Mouse (Mus musculus): ENCODE measurements around the gene Eif3c.

The Eif3c gene

DNA sequence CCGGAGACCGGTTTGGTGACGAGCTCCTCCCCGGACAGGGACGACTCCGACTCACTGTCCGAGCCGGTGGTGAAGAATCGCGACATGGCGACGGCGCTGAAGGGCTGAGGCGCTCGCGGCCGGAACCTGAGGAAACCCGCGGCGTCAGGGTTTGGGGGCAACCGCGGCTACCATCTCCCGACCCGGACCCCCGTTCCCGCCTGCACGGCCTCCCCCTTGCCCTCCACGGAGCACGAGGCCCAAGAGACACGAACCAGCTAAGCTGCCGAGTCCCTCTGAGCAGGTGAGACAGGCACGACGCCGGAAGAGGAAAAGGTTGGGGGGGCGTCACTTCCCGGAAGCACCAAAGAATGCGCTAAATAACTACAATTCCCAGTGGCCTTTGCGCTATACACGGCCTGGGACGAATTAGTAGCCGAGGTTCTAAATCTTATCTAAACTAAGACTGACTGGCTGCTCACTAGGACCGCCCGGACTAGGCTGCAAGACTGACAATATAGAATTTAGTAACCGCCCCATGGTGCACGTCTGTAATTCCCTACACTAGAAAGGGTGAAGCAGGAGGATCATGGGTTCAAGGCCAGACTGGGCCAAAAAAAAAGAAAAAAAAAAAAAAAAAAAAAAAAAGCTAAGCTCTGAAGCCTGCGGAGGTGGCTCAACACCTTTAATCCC, at the start of gene Eif3c:
Gene Eif3c (minus strand): TSS at position 318 of the 672 bp plus-strand sequence.
- peak; percentile 84 for DNase-seq

GRCm38 (mm10) chr7:126612736-126613135, 46.5 kb upstream of the Eif3c start:
- DNase-seq, result no peak

DNA sequence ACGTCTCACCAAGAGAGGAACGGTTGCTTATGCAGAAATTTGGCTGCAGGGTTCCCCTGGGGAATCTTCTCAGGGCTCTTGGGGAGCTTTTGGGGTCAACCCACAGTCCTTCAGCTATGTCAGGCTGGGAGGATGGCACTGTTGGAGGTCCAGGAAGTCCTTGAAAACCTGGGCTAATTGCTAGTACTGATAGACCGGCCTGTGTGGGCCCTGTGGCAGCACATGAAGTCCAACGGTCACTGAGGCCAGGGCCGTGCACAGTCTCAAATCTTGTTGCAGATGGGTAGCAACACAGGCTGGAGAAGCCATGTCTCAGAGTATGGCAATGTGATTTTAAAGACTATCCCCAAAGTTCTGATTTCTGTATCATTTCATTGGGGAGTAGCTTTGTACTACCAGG, 41.6 kb upstream of the Eif3c start:
- no peak for DNase-seq

GRCm38 (mm10) chr7:126607064-126607463, 40.9 kb upstream of the Eif3c start:
- no peak for DNase-seq

GRCm38 (mm10) chr7:126606611-126607010, 40.4 kb upstream of the Eif3c start:
- DNase-seq, result no peak

- DNase-seq, result no peak
Measured at GRCm38 (mm10) chr7:126602650-126603049, 36.4 kb upstream of the Eif3c start.

DNA sequence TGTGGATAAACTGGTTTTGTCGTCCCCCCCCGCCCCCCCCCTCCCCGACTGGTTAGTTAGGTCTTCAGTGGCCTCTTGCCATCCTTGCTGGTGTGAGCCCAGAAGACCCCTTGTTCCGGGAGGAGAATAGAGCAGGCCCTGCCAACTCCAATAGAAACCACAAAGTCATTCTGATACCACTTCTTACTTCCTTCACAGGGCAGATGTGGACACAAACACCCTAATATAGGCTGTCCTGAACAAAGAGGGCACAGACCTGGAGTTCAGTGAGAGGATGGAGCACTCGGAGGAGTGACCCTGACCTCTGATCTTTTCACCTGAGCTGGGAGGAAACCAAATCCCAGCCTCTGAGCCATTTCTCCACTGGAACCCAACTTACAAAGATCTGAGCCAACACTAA, 35.7 kb upstream of the Eif3c start:
- DNase-seq, result no peak

- DNase-seq, result no peak
Measured at GRCm38 (mm10) chr7:126598919-126599318, 32.7 kb upstream of the Eif3c start.

GRCm38 (mm10) chr7:126596414-126596813, 30.2 kb upstream of the Eif3c start:
- DNase-seq, result no peak

GRCm38 (mm10) chr7:126595890-126596289, 29.7 kb upstream of the Eif3c start:
- no peak for DNase-seq

DNA sequence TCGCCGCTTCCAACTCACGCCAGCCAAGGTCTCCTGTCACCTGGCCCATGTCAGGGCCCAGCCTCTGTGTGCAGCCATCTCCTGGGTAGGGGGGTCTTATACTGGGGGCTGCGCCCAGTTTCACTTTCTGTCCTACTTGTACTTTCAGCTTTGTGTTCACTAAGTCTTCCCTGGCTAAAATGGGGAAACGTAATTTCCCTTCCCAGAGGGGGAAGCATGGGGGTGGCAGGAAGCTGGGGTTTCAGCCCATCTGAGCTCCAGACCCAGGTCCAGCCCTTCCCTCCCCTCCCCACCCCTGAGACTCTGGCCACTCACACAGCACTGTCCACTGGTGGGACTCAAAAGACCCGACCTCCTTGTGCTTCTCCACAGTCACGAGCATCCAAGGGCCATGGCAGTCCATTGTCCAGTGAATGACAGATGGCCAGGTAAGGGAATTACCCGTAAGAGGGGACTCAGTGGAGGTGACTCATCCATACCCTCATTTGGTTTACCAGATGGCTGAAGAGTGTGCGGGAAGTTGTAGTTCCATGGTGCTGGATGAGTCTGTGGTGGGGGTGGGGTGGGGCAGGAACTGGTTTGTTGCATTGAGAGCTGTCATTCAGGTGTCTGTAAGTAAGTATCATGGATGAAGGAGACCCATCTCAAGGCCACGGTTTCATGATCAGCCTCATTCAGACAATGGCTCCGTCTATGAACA, 28.8 kb upstream of the Eif3c start, which contains the start of gene Il27:
Gene Il27 (minus strand): TSS at position 80 of the 700 bp plus-strand sequence.
- DNase-seq, result no peak

- DNase-seq, result no peak
Measured at GRCm38 (mm10) chr7:126587779-126588178, 21.6 kb upstream of the Eif3c start.

DNA sequence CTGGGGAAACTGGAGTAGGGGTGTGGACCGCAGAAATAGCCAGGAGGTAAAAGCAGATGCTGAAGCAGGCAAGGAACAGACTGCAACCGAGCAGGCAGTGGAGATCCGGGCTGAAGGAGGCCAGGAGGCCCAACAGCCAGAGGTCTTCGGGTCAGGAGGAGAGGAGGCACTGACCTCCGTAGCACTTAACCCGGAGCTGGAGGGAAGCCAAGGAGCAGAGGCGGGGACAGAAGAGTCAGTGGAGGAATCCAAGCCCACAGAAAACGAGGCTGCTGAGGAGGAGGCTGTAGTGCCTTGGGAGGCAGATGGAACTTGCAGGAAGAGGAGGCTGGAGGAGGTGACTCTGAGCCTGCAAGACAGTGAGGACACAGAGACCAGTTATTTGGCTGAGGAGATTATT, 20.6 kb upstream of the Eif3c start:
- no peak for DNase-seq

DNA sequence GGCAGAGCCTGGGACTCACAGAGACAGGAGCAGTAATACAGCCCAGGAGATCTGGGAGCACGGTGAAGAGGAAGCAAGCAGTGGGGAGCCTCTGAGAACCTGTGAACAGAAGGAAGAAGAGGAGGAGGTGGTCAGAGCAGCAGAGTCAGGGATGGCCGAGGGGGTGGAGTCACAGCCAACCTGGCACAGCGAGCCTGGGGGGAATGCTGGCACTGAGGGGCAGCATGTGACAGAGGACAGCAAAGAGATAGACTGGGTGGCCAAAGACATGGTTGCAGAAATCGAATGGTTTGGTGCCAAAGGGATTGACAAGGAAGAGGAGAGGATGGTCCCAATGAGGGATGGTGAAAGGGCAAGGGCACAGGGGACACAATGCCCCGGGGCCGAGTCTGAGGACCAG, 19.5 kb upstream of the Eif3c start, which contains the start of gene Cln3:
Gene Cln3 (minus strand): TSS at position 101 of the 400 bp plus-strand sequence.
- no peak for DNase-seq

- no peak for DNase-seq
Measured at GRCm38 (mm10) chr7:126584506-126584977, 18.3 kb upstream of the Eif3c start, which contains the start of gene Apobr. Gene Apobr, plus strand, starts transcription at chr7:126584942.

DNA sequence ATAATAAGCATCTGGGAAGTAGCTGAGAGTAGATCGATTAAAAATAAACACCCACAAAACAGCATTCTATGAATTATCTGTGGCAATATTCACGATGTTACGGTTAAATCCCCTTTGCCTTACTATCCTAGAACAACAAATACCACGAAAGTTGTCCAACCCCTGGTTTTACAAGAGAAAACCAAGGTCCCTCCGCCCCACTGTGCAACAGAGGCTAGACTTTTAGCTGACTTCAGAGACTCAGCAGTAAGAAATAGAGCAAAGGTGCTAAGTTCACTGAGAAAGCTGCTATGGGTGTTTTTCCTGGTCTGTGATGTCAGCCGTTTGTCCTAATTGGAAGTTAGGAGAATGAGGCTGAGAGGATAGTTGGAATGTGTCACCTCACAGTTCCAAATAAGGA, 17.6 kb upstream of the Eif3c start:
- DNase-seq, result no peak

DNA sequence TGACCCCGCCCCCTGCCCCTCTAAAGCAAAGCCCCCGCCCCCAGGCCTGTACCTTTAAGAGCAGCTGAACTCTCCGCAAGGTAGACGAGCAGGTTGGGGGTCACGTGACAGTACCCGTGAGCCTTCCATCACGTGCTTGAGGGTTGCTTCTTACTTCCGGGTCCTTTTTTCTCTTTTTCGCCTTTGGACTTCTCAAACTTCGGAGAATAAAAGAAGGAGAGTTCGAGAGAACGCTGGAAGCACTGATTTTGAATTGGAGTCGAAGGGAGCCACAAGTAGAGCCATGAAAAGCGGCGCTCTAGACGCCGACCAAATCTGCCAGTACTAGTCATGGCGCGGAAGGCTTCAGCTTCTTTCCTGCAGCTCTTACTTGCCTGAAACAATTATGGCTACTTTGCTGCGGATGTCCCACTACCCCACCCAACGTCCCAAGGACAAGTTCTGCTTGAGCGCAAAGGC, 17.1 kb upstream of the Eif3c start:
- peak; percentile 87 for DNase-seq

DNA sequence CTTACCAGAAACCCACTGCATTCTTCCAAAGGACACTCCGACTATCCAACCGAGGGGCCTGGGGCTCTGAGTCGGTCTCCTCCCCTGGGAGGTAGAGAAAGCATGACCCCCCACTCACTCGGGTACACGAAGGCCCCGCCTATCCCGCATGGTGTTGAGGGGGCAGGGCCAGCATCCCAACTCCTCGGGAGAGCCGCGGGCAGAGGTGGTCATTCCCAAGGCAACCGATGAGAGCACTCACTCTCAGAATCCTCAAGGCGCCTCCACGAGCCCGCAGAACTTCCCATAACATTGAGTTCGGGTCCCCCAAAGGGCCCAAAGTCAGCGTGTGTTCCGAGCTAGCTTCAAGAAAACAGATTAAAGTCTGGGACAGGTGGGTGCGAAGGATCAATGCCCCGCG, 16.5 kb upstream of the Eif3c start:
- DNase-seq, result peak; percentile 40

- no peak for DNase-seq
Measured at GRCm38 (mm10) chr7:126581661-126582060, 15.4 kb upstream of the Eif3c start.

- peak; percentile 34 for DNase-seq
Measured at GRCm38 (mm10) chr7:126579172-126579571, 13.0 kb upstream of the Eif3c start.

- peak; percentile 20 for DNase-seq
Measured at GRCm38 (mm10) chr7:126576946-126577345, 10.7 kb upstream of the Eif3c start.

GRCm38 (mm10) chr7:126565693-126566092, 518 bp downstream of the Eif3c start:
- DNase-seq, result no peak

- DNase-seq, result no peak
Measured at GRCm38 (mm10) chr7:126556635-126557034, 9.6 kb downstream of the Eif3c start.

GRCm38 (mm10) chr7:126554796-126555195, 11.4 kb downstream of the Eif3c start:
- DNase-seq, result no peak
